Mouse (Mus musculus): ENCODE data around the gene Fam102a.

The Fam102a gene

GRCm38 (mm10) chr2:32517233-32517867 lies 17.8 kb upstream of the Fam102a start:
- no peak for DNase-seq

- DNase-seq, result peak in 1 of 2 experiments; percentile 44
Observed at GRCm38 (mm10) chr2:32520034-32520990, 14.8 kb upstream of the Fam102a start.

- DNase-seq, result peak; percentile 74 to 84
Observed at GRCm38 (mm10) chr2:32524536-32525031, 10.5 kb upstream of the Fam102a start.

GRCm38 (mm10) chr2:32525816-32526215 lies 9.3 kb upstream of the Fam102a start:
- no peak for DNase-seq

GRCm38 (mm10) chr2:32527468-32527966 lies 7.6 kb upstream of the Fam102a start:
- no peak for DNase-seq

GRCm38 (mm10) chr2:32528326-32528725 lies 6.8 kb upstream of the Fam102a start:
- no peak for DNase-seq

GRCm38 (mm10) chr2:32530479-32530878 lies 4.7 kb upstream of the Fam102a start:
- no peak for DNase-seq

- DNase-seq, result no peak
Observed at GRCm38 (mm10) chr2:32533163-32533562, 2.0 kb upstream of the Fam102a start.

- peak; percentile 70 to 78 for DNase-seq
Observed at GRCm38 (mm10) chr2:32534061-32534732, 935 bp upstream of the Fam102a start.

- peak; percentile 77 to 79 for DNase-seq
Observed at GRCm38 (mm10) chr2:32535501-32535991, 414 bp downstream of the Fam102a start.

GRCm38 (mm10) chr2:32536086-32536633 lies 1.0 kb downstream of the Fam102a start:
- peak; percentile 33 to 37 for DNase-seq

- DNase-seq, result peak; percentile 60 to 66
Observed at GRCm38 (mm10) chr2:32536634-32537359, 1.7 kb downstream of the Fam102a start.

GRCm38 (mm10) chr2:32537360-32537905 lies 2.3 kb downstream of the Fam102a start:
- peak; percentile 27 to 56 for DNase-seq

GRCm38 (mm10) chr2:32537941-32538340 lies 2.8 kb downstream of the Fam102a start:
- peak; percentile 24 to 32 for DNase-seq

GRCm38 (mm10) chr2:32538461-32538860 lies 3.3 kb downstream of the Fam102a start:
- peak; percentile 35 to 70 for DNase-seq

- DNase-seq, result peak in 1 of 2 experiments; percentile 27
Observed at GRCm38 (mm10) chr2:32539452-32539981, 4.4 kb downstream of the Fam102a start.

GRCm38 (mm10) chr2:32541333-32541908 lies 6.3 kb downstream of the Fam102a start:
- DNase-seq, result peak in 1 of 2 experiments; percentile 25

GRCm38 (mm10) chr2:32541986-32542573 lies 6.9 kb downstream of the Fam102a start:
- no peak for DNase-seq

- DNase-seq, result no peak
Observed at GRCm38 (mm10) chr2:32543031-32543449, 7.9 kb downstream of the Fam102a start.

- DNase-seq, result no peak
Observed at GRCm38 (mm10) chr2:32546951-32547350, 11.8 kb downstream of the Fam102a start.
